Mouse (Mus musculus): ENCODE data around the gene Rnf5.

The Rnf5 gene

DNA sequence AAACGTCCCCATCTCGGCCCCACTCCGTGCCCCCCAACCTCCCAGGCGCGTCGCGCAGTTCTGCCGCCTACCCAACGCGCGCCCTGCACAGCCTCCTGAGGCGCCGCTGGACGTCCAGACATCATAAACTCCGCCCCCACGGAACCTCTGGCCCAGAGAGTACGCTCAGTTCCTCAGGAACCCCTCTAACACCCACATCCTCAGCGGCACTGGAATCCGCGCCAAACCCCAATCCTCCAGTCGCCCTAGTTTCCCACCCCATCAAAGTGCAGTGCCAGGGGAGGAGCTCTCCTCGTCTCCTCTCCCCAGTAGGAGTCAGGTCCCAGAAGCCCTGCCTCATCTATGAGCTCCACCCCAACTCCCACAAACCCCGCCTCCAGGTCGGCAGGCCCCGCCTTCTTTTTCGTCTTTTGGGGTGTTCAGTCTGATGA, 28.8 kb upstream of the Rnf5 start:
- DNase-seq (ENCODE audit: low spot score): peak; percentile 69

- no peak for DNase-seq (ENCODE audit: low spot score)
Measured at GRCm38 (mm10) chr17:34631647-34632046, 28.2 kb upstream of the Rnf5 start.

DNA sequence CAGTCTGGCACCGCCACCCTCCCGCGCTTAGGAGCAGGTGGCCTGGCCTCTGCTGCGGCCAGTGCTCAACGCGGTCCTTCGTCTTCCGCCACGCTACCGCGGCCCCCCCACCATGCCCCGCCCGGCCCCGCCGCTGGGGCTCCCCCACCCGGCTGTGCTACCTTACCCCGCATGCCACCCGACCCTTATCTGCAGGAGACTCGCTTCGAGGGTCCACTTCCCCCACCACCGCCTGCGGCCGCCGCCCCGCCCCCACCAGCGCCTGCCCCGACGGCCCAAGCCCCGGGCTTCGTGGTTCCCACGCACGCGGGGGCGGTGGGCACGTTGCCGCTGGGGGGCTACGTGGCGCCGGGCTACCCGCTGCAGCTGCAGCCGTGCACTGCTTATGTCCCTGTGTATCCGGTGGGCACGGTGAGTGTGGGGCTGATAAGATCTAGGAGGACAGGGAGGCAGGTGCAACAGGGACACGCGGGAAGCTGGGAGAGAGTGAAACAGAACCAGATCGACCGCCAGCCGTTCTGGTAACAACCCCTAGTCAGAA, 27.3 kb upstream of the Rnf5 start:
- DNase-seq (ENCODE audit: low spot score): no peak

GRCm38 (mm10) chr17:34629796-34630603, 26.5 kb upstream of the Rnf5 start:
- DNase-seq (ENCODE audit: low spot score): no peak

- no peak for DNase-seq (ENCODE audit: low spot score)
Measured at GRCm38 (mm10) chr17:34629221-34629751, 25.8 kb upstream of the Rnf5 start, which contains the start of gene Prrt1. Gene Prrt1, plus strand, starts transcription at chr17:34629533.

- DNase-seq (ENCODE audit: low spot score): no peak
Measured at GRCm38 (mm10) chr17:34628644-34628967, 25.1 kb upstream of the Rnf5 start.

DNA sequence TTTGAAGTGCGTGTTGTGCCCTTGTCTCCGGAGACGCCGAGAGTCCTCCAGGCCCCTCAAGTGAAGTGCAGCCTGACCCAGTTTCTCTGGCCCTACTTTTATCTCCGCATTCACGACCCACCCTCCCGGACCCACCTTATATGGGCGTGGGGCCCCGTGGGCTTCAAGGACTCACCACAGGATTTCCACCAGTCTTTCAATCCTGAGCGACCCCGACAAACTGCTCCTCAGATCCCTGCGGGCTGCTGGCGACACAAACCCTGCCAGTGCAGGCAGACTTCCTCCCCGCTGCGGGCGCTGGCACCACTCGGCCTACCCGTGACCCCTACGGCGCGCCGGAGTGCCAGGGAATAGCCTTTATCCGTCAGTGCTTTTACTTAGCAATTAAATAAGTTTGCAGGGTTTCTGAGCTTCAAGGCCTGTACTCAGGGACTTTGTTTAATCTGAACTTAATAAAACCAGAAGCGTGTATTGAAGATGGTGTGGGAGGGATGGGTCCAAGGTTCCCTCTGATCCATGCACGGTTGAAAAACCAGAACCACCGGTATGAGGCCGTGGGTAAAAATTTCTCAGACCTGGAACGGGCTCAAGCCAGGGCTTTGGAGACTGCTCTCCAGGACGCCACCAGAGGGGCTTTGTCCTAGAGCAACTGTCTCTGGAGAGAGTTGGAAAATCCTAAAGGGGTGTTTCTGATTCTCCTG, 24.6 kb upstream of the Rnf5 start, which contains the start of gene Ppt2:
Gene Ppt2 (minus strand): TSS at position 568 of the 701 bp plus-strand sequence.
- no peak for DNase-seq (ENCODE audit: low spot score)

GRCm38 (mm10) chr17:34627093-34627942, 23.8 kb upstream of the Rnf5 start:
- DNase-seq (ENCODE audit: low spot score): peak; percentile 65

DNA sequence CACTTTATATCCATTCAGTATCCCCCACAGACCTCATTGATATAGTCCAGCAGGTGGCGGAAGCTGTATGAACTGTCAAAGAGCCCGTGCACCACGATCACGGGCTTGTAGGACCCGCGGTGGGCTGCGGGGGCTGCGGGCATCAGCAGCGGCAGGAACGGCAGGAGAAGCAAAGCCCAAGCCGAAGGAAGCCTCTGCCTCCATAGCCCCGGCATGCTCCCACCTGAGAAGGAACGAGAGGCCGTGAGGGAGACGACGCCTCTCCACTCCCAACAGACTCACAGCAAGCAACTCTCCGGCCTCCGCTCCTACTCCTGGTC, 23.2 kb upstream of the Rnf5 start:
- DNase-seq (ENCODE audit: low spot score): no peak

- DNase-seq (ENCODE audit: low spot score): no peak
Measured at GRCm38 (mm10) chr17:34626062-34626772, 22.7 kb upstream of the Rnf5 start.

DNA sequence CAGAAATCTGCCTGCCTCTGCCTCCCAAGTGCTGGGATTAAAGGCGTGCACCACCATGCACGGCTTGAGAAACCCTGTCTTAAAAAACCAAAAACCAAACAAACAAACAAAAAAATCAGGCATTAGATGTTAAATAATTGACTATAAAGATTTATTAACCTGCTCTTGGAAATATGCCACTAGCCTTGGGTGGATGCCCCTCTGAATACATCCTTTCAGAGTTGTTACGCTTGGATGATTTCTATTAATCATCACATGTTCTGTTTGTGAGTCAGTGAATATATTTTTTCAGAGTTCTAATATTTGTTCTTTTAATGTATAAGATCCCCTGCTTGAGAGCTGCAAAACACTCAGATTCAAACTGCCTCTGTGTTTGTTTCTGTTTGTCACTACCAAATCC, 21.5 kb upstream of the Rnf5 start:
- DNase-seq (ENCODE audit: low spot score): no peak

- DNase-seq (ENCODE audit: low spot score): no peak
Measured at GRCm38 (mm10) chr17:34623161-34623560, 19.7 kb upstream of the Rnf5 start.

- DNase-seq (ENCODE audit: low spot score): no peak
Measured at GRCm38 (mm10) chr17:34621006-34621405, 17.5 kb upstream of the Rnf5 start.

- DNase-seq (ENCODE audit: low spot score): no peak
Measured at GRCm38 (mm10) chr17:34618999-34619398, 15.5 kb upstream of the Rnf5 start.

- DNase-seq (ENCODE audit: low spot score): no peak
Measured at GRCm38 (mm10) chr17:34615871-34616270, 12.4 kb upstream of the Rnf5 start, which contains the start of gene Egfl8. Gene Egfl8, minus strand, starts transcription at chr17:34615971.

GRCm38 (mm10) chr17:34613830-34614229, 10.3 kb upstream of the Rnf5 start:
- no peak for DNase-seq (ENCODE audit: low spot score)

DNA sequence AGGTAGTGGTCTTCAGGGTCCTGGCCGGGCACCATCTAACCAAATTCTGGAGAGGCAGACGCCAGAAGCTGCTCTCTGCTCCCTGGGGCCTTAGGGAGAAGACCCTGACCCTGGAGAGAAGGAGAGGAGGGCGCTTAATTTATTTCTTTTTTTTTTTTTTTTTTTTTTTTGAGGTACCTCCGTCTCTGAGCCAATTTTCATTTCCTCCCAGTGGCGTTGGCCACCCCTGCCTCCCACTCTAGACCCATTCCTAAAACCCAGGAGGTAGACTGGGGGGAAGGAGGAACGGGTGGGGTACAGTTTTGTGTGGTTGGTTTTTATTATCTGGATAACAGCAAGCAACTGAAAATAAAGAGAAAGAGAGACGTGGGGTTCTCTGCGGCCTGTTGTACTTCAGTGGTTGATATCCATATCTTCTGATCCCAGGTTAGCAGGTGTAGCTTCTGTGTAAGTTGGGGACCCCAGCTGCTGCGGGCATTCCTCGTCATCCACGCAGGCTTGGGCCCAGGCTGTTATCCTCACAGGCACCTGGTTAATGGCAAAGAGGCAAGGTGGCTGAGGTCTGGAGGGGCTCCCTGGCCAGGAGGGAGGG, 9.7 kb upstream of the Rnf5 start:
- DNase-seq (ENCODE audit: low spot score): no peak

GRCm38 (mm10) chr17:34611050-34611449, 7.6 kb upstream of the Rnf5 start:
- no peak for DNase-seq (ENCODE audit: low spot score)

GRCm38 (mm10) chr17:34607997-34608396, 4.5 kb upstream of the Rnf5 start:
- no peak for DNase-seq (ENCODE audit: low spot score)

- no peak for DNase-seq (ENCODE audit: low spot score)
Measured at GRCm38 (mm10) chr17:34606186-34607039, 2.9 kb upstream of the Rnf5 start.
